Mouse (Mus musculus): Measurements from ENCODE around the gene Vwa1. TPM values are rescaled to one million over a fixed set of nuclear protein-coding genes. Genes with fewer than 3 reads are reported as not detected.

Gene Vwa1
- total and polyA plus RNA-seq, 3 experiments = 0.33 to 0.42 TPM; not detected in 1

GRCm38 (mm10) chr4:155802075-155802474 is 27.6 kb upstream of the Vwa1 start (continued):
- TF ChIP-seq CHD1 (IDR thresholded peaks at IDR 0.05; ENCODE audit: low read depth, low read length) = no peak
- peak in 1 of 2 experiments; percentile 40; a peak in 1 of 4 replicates for TF ChIP-seq EP300 (IDR thresholded peaks at IDR 0.05; ENCODE audit: low read depth in 1 of 2, low read length in 2 of 2)
- TF ChIP-seq USF2 (IDR thresholded peaks at IDR 0.05; ENCODE audit: borderline replicate concordance in 1 of 2, insufficient read depth in 1 of 2, low read depth in 1 of 2, low read length in 2 of 2) = no peak
- TF ChIP-seq NELFE (IDR thresholded peaks at IDR 0.05; ENCODE audit: low read depth, low read length) = no peak
- TF ChIP-seq TCF12 (IDR thresholded peaks at IDR 0.05; ENCODE audit: low read depth, low read length) = 0 out of 2 replicates have a peak, but pooled peaks have one; percentile 13
- no peak for TF ChIP-seq JUND (IDR thresholded peaks at IDR 0.05; ENCODE audit: low read depth, low read length)
- TF ChIP-seq POLR2AphosphoS5 (IDR thresholded peaks at IDR 0.05; ENCODE audit: borderline replicate concordance, low read depth, low read length) = no peak
- TF ChIP-seq ZC3H11A (IDR thresholded peaks at IDR 0.05; ENCODE audit: low read depth, low read length) = no peak
- TF ChIP-seq MYB (IDR thresholded peaks at IDR 0.05; ENCODE audit: low read depth, low read length) = no peak
- no peak for TF ChIP-seq USF1 (IDR thresholded peaks at IDR 0.05; ENCODE audit: low read depth, low read length)
- no peak for TF ChIP-seq ELF1 (IDR thresholded peaks at IDR 0.05; ENCODE audit: low read depth, low read length)
- TF ChIP-seq RAD21 (IDR thresholded peaks at IDR 0.05; ENCODE audit: low read depth, low read length) = no peak
- no peak for TF ChIP-seq HCFC1 (IDR thresholded peaks at IDR 0.05; ENCODE audit: low read depth, low read length)

DNA sequence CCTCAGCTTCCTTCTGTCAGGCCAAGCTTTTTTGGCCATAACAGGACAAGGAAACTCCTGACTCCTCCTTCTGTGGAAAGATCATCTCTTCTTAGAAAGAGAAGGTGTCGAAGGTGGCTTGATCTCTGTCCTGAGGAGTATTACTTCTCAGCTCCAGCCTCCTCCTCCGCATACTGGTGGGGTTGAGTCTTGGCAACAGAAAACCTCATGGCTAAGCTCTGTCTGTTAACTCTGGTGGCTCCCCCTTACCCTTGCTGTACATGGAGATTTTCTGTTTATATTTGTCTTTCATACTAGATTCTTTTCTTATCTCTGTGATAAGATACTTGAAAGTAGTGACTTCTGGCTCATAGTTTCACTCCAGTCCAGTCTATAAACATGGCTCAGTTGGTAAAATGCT is 19.2 kb upstream of the Vwa1 start:
- no peaks in the 10 kb centered on the region for H3K9me3 ChIP-seq (replicated peaks; ENCODE audit: insufficient read depth, low read length)
- TF ChIP-seq GABPA (IDR thresholded peaks at IDR 0.05; ENCODE audit: low read depth, low read length) (no peak), TAL1 (IDR thresholded peaks at IDR 0.05; ENCODE audit: low read length) (no peak), NRF1 (IDR thresholded peaks at IDR 0.05; ENCODE audit: insufficient read depth, low read depth, low read length, poor library complexity, severe bottlenecking) (no peak), ELF1 (IDR thresholded peaks at IDR 0.05; ENCODE audit: low read depth, low read length) (no peak), USF1 (IDR thresholded peaks at IDR 0.05; ENCODE audit: low read depth, low read length) (no peak), ZKSCAN1 (IDR thresholded peaks at IDR 0.05; ENCODE audit: low read depth, low read length) (no peak), ZMIZ1 (IDR thresholded peaks at IDR 0.05; ENCODE audit: low read depth, low read length) (no peak), ETS1 (IDR thresholded peaks at IDR 0.05; ENCODE audit: low read depth, low read length) (no peak), MAX (IDR thresholded peaks at IDR 0.05; ENCODE audit: low read length) (no peak), TBP (IDR thresholded peaks at IDR 0.05; ENCODE audit: low read depth, low read length) (no peak), POLR2AphosphoS5 (IDR thresholded peaks at IDR 0.05; ENCODE audit: borderline replicate concordance, low read depth, low read length) (no peak), SIN3A (IDR thresholded peaks at IDR 0.05; ENCODE audit: low read length) (no peak), NELFE (IDR thresholded peaks at IDR 0.05; ENCODE audit: low read depth, low read length) (no peak), POLR2A (IDR thresholded peaks at IDR 0.05; ENCODE audit: control insufficient read depth in 1 of 2, insufficient read depth in 1 of 2, low read depth in 1 of 2, low read length in 2 of 2, poor library complexity in 1 of 2) (no peak), MYC (IDR thresholded peaks at IDR 0.05; ENCODE audit: low read depth, low read length) (no peak), MAZ (IDR thresholded peaks at IDR 0.05; ENCODE audit: low read depth, low read length) (no peak), E2F4 (IDR thresholded peaks at IDR 0.05; ENCODE audit: borderline replicate concordance, low read depth, low read length) (no peak), UBTF (IDR thresholded peaks at IDR 0.05; ENCODE audit: borderline replicate concordance, insufficient read depth, low read depth, low read length) (no peak)
- H3K27ac ChIP-seq (ENCODE audit: control insufficient read depth, low read depth, low read length) = no peak overlapping the region
- H3K79me2 ChIP-seq (ENCODE audit: control insufficient read depth, insufficient read depth, low read length, poor library complexity) = no peaks in the 10 kb centered on the region
- H3K27me3 ChIP-seq (ENCODE audit: control insufficient read depth in 1 of 2, insufficient read depth in 2 of 2, low read length in 2 of 2) = 0 out of 4 replicates have a peak, but pooled peaks cover 0 to 4% of the 10 kb centered on the region in 2 experiments
- no peak overlapping the region for H3K4me3 ChIP-seq (ENCODE audit: control insufficient read depth in 1 of 2, insufficient read depth in 1 of 2, low read depth in 2 of 2, low read length in 2 of 2)
- no peak overlapping the region for H3K9ac ChIP-seq (ENCODE audit: control insufficient read depth, low read depth, low read length, poor library complexity, severe bottlenecking)
- DNase-seq (ENCODE audit: low read depth, low spot score) = no peak
- H3K4me1 ChIP-seq (ENCODE audit: control insufficient read depth in 1 of 2, insufficient read depth in 2 of 2, low read length in 2 of 2) = peaks cover under 1 to 1% of the 10 kb centered on the region in 2 experiments; a peak in 3 of 4 replicates
- peaks cover 0 to under 1% of the 10 kb centered on the region in 2 experiments; a peak in 2 of 4 replicates for H3K36me3 ChIP-seq (ENCODE audit: control insufficient read depth in 1 of 2, insufficient read depth in 2 of 2, low read length in 2 of 2)

All from MEL (cell line).